Mouse (Mus musculus) left cerebral cortex, postnatal 14 days (tissue): Measurements from ENCODE around the gene Anapc11. TPM values are rescaled to one million over a fixed set of nuclear protein-coding genes. Genes with fewer than 3 reads are reported as not detected.

Source experiments
- DNase-seq, 2 experiments: peaks; one replicate each; pipeline ENCODE4 v3.0.0; 2021 to 2022; ENCODE audit warnings: low spot score in 2 of 2, mixed read lengths in 1 of 2
- intact Hi-C: fragments of 180-260 bp; cut with DNase I; formaldehyde crosslinking; loops from one replicate; pipeline ENCODE4 v1.15.1; 2025
- total RNA-seq, 2 experiments: library from RNA; stranded (reverse); gene quantifications; 2 replicates each; pipeline ENCODE4 v1.2.3; 2021

The Anapc11 gene
- total RNA-seq, 2 experiments from 2014 or later = 99.6 to 100 TPM

DNA sequence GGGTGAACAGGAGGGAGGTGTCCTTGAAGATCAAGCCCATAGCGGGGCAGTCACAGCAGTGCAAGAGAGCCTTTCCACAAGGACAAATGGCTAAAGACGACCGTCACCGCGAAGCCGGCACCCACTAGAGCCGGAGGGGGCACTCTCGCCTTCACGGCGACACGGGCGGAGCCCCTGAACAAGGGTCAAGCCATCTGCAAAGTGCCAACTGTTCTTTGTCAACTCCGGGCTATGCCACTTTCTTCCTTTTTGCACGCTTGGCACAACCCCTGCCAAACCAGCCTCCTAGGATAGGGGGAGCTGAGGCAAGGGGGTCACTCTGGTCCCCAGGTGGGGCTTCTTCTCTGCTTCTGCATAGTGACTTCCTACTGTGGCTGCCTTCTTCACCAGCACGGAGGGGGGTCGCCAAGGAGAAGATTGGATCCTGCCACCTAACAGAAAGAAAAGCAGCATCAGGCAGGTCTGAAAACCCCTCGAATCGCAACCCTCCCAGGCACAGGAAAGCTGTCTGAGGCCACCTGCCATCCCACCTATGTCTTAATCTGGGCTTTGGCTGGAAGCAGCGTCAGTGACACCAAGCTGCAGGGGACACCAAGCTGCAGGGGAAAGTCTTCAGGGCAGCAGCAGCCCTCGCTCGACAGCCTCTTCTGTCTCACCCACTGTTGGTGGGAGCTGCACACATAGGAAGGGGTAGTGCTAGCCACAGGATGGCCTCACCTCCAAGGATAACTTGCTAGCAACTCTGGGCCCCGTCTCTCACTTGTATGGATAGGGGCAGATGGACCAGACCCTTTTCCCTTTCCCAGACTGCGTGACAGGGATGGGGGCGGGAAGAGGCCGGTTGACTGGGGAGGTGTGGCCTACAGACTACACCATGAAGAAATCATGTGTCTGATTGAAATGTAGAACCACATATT is 20.7 kb downstream of the Anapc11 start:
- intact Hi-C loops = loop anchor here (5.0 kb wide), 1 partner anchor 102 kb away; no protein-coding TSS in a partner anchor
- no peak for DNase-seq

DNA sequence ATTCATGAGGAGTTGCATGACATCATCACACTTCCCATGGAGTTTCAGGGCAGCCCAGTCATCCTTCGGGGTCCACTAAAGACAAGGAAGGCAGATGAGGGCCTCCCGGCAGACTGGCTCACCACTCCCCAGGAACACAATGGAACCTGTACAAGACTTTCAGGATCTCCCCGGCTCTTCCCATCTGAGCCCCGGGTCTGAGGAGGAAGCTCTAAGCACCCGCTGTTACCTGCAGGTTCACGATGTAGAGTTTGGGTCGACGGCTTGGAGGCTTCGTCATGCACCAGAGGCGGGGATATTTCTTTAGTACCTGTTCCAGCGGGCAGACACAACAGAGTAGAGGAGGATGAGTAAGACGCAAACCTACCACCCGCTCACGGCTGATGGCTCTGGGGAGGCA is 22.0 kb downstream of the Anapc11 start:
- intact Hi-C loops = loop anchor here (5.0 kb wide), 1 partner anchor 157 kb away; no protein-coding TSS in a partner anchor
- no peak for DNase-seq

DNA sequence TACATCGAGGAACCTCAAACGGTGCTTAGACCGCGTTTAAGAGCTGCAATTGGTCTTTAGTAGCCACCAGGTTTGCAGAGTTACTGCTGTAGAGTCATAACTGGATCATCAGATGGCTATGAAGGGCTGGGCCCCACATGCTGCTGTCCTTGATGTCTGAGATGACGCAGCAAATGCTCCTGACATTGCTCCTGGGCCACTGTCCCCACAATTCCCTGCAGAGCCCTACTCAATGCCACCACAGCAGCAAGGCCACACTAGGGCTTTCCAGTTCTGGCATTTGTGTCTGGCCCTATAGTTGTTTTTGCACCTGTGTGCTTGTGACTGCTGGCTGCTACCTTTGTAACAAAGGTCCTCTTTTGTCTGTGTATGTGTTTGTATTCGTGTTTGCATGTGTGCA is 24.6 kb downstream of the Anapc11 start:
- intact Hi-C loops = loop anchor here (5.0 kb wide), 1 partner anchor 154 kb away; no protein-coding TSS in a partner anchor
- no peak for DNase-seq

DNA sequence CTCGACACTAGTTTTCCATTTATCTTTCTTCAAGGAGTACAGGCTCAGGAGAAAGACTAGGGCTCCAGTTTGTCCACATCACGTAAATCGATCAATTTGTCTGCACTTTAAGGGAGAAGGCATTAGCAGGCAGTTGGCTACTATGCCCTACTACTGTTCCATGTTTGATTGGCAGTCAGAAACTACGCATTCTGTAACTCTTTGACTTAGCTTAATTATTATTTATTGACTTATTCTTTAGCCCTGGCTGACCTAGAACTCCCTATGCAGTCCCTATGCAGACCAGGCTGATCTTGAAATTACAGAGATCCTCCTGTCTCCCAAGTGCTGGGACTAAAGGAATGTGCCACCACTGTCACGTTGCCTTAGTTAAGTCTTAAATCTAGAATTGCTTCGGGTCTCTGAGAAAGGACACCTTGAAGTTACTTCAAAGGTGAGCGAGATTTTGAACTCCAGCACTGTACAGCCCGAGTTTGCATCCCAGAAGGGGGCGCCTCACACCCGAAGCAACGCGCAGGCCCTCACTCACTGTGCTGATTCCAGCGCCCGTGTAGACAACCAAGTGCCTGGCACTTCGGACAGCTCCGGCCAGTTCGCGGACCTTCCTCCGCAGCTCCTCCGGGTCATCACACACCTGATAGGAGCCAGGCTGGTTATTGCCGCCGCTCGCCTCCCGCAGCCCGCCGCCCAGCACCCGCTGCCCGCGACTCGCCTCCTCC is 25.9 kb downstream of the Anapc11 start:
- intact Hi-C loops = loop anchor here (5.0 kb wide), 1 partner anchor 153 kb away; no protein-coding TSS in a partner anchor
- DNase-seq = peak; percentile 63 to 69

DNA sequence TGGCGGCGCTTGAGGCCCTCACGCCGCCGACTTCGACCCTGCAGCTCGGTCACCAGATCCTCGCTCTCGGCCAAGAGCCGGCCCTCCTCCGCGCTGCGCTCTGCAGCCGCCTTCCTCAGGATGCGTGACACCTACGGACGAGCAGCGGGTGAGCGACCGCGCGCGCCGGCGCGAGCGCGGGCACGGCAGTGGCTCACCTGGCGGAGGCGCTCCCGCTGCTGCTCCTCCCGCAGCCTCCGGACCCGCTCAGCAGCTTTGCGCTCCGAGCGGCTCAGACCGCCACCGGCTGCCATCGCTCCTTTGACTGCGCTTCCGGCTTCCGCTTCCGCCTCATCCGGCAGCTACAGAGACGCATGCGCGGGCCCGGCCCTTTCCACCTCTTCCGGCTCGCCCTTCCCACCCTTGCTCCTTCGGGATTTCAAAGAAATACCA is 26.5 kb downstream of the Anapc11 start:
- intact Hi-C loops = loop anchor here (5.0 kb wide), 2 partner anchors 88 to 153 kb away; partner anchors contain the start of genes Cenpx and Lrrc45
- peak; percentile 83 to 89 for DNase-seq

DNA sequence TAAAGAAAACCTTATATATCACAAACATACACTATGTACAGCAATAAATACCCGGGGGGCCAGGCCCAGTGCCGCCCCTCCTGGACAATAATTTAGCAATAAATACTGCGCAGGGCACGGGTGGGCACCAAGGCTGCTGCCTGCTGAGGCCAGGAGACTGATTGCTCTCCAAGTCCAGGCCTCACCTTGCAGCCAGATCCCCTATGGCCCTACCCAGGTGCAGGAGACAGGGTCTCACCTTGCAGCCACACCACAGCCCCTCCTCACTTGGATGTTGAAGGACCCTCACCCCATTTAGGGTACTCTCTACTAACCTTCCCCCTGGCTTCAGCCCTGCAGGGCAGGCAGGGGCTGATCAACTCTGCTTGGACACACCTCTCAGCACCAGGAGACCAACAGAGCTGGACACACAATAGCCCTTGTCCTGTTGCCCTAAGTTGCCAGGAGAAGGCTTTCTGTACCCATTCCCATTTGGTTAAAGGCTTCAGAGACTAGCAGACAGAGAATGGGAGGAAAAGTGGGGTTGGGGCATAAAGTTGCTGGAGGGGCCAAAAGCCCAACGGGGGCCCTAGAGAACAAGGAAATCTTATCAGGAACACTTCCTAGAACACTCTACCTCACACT is 27.0 kb downstream of the Anapc11 start, which contains the start of gene Sirt7:
Gene Sirt7 (minus strand): TSS at position 89 of the 624 bp plus-strand sequence.
- intact Hi-C loops = loop anchor here (5.0 kb wide), 1 partner anchor 87 kb away; the partner anchor contains the start of genes Cenpx and Lrrc45
- DNase-seq = no peak

DNA sequence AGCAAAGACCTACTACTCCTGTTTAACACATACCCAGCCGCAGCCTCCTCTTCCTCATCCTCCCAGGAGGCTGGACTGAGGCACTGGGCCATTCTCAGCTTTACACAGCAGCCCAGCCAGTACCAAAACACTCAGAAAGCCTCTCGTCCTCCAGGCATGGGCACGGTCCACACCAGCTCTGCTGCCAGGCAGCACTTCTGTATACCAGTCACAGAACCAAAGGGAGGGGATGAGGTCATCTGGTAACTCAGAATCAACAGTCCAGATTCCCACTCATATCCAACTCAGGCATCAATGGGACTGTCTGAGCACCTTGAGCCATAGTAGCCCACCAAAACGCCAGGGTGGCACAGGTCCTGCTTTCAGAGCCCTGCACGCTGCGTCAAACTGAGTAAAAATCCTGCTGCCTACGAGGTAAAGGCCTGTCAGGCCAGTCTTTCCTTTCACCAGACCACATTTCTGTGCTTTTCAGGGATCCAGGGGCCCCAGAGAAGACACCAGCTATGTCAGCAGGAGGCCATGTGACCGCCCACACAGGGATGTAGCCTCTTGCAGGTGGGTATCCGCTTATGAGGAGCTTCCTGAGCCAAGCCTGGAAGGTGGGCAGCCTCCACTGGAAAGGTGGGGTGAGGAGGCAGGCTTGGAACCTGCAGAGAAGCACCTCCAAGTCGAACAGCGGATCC is 28.7 kb downstream of the Anapc11 start:
- DNase-seq = no peak
- intact Hi-C loops = loop anchor here (5.0 kb wide), 1 partner anchor 85 kb away; the partner anchor contains the start of genes Cenpx and Lrrc45

DNA sequence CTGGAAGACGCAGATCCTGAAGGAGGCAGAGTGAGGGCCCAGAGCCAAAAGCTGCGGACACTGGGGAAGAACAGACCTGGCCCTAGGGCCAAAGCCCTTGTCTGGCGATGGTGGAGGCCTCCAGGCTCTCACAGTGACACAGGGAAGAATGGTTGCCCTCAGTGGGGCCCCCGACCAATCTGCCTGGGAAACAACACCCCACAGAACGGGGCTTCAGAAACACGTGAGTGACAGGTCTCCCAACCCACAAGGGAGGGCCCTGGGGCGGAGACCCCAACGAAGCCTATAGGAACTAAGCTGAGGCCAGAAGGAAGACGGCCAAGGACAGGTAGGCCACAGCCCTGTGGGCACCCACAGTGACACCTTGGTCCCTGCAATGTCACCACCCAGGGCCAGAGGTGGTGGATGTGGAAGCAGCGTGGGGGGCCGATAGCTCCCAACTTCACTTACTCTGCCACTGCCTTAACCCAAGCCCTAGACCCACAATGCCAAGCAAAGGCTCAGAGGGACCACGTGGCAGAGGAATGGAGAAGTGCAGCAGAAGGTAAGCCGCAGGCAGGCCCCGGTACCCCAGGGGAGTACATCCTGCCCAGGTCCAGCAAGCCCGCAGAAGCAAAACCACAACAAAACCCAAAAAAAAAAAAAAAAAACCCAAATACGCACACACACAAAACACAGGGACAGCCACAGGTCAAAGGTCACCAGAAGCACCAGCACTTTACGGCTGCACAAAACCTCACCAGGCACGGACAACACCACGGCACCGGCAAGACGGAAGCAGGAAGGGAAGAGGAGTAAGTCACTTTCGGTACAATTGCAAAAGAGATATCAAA is 29.5 kb downstream of the Anapc11 start:
- no peak for DNase-seq
- intact Hi-C loops = loop anchor here (5.0 kb wide), 1 partner anchor 85 kb away; the partner anchor contains the start of genes Cenpx and Lrrc45

DNA sequence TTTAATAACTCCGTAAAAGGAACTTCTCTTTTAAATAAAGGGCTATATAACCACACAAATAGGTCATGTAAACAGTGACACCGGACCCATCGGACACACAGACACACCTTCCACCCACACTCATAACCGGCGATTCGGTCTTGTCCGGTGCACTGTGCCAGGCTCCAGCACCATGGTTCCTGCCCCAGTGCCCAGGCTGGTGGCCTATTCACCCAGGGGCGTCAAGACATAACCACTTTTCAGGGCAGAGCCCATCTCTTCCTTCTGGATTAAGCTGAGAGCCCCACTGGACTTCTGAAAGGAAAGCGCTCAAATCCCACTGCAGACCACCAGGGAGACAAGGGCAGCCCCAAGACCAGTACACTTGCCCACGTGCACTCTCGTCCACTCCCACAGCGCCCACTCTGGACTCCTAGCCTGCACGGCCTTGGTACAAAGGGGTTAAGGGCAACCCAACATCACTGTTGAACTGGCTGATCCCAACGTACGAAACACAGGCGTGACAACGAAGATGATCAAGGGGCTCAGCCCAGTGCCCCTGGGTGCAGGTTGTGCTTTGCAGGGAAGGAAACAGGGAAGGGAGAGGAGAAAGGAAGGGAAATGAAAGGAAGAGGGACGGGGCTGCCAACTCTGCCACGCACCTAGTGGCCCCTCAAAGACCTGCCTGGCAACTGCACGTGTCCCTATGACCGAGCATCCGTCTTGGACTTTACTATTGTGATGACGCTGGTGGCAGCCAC is 30.6 kb downstream of the Anapc11 start:
- intact Hi-C loops = loop anchor here (5.0 kb wide), 1 partner anchor 84 kb away; the partner anchor contains the start of genes Cenpx and Lrrc45
- no peak for DNase-seq

DNA sequence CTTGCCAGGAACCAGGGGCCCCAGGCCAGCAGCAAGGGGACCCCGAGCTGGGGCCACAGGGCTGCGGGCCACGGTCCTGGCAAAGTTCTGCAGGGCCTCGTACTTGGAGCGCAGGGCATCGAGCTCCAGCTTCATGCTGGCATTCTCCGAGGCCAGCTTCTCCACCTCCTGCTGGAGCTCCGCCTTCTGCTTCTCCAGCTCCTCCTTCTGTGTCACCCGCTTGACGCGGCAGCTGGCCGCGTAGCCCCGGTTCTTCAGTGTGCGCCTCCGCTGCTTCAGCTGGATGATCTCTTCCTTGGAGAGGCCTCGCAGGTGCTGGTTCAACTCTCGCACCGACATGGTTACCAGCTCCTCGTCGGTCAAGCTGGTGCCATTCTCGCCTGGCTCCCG is 31.1 kb downstream of the Anapc11 start:
- intact Hi-C loops = loop anchor here (5.0 kb wide), 1 partner anchor 83 kb away; the partner anchor contains the start of genes Cenpx and Lrrc45
- no peak for DNase-seq

DNA sequence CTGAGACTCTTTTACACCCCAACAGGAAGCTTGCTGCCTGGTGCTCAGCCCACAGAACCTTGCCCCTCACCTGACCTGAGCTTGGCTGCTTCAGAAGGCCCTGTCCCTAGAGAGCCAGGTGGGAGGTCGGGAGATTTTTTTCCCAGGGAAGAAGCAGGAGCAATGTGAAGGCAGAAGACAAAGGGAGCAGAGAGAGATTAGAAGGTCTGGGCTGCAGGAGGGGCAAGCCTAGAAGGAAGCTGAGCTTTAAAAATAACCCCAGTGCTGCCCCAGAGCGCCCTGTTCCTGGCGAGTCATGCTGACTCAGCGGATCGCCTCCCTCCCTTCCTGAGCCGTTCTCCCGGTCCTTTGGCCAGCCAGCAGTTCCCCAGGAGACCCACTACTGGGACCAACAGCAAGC is 31.7 kb downstream of the Anapc11 start:
- no peak for DNase-seq
- intact Hi-C loops = loop anchor here (5.0 kb wide), 1 partner anchor 82 kb away; the partner anchor contains the start of genes Cenpx and Lrrc45

DNA sequence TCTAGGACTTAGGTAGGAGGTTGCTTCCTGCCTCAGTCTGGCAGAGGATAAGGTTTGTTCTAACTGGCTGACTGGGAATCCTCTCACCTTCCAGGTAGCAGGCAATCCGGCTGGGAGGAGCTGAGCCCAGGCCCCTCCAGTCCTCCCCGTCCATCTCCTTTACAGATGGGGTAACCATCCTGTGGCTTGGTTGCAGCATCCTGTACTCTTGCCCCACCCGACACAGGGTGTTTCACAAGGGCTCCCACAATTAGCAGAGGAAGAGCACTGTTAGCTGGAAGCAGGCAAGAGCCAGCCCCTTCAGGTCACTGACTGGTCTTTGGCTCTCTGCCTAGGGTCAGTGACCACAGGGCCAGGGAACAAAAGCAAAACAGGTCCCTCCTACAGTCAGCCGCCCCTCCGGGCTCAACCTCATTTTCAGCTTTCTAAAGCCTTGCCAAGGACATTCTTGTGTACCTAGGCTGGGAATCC is 32.2 kb downstream of the Anapc11 start:
- intact Hi-C loops = no loop called here
- peak in 1 of 2 experiments; percentile 1 for DNase-seq

DNA sequence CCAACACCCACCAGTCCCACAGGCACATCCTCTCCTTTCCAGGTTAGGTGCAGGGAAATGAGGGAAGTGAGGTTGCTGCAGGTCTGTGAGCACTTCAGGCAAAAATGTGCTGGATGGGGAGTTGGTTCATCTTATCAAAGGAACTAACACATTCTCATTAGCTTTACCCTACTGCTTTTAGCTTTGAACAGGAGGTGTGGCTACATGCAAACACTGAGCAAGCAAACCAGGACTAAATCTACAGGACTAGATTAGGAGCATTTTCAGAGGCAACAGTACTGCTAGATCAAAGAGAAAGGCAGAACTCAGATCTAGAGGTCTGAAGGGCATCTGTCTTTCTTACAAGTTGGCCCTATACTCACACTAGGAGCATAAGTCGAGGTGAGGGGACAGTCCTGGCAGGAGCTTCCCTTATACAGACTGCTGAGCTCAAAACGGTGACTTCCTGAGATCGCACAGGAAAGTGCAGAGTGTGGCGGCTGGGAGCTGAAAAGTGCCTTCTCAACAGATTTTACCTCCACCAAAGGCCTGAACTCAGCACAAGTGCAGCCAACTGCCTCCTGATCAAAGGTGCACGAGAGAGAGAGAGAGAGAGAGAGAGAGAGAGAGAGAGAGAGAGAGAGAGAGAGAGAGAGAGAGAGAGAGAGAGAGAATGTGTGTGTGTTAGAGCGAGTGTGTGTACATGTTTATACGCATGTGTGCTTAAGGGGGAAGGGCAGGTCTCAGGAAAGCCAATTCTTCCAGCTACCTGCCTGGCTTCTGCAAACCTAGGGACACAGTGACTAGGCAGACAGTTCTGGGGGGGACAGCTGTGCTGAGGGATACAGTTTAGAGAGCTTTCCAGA is 32.9 kb downstream of the Anapc11 start:
- intact Hi-C loops = no loop called here
- no peak for DNase-seq

DNA sequence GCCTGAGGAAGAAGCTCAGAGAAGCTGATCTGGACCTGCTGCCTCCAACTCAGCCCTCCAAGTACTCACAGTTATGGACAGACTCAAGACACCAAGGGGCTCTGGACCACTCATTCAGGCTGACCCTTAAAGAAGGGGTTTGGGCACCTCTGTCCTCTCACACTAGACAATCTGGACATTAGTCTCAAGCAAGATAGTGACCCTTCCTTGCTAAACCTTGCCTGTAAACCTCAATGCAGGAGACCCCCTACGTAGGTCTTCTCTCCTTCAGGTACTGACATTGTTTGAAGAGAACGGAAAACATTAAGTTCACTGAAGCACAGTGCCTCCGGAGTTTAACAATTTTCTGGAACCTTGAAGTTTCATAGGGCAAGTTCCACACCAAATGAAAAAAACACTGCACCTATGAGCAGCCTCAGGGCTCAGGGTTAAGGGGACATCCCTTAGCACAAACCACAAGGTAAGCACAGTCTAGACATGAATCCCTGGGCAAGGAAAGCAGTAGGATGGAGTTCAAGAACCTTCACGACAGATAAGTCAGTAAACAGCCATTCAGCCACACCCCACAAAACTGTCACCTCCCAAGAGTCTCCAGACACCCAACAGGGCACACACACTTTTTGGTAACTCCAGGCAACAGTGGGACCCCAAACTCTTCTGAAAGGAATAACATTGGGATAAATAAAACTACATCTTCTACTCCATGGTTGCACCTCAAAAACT is 33.7 kb downstream of the Anapc11 start:
- intact Hi-C loops = no loop called here
- DNase-seq = no peak
